Mouse (Mus musculus): ENCODE results near the gene Olfr547.

DNA sequence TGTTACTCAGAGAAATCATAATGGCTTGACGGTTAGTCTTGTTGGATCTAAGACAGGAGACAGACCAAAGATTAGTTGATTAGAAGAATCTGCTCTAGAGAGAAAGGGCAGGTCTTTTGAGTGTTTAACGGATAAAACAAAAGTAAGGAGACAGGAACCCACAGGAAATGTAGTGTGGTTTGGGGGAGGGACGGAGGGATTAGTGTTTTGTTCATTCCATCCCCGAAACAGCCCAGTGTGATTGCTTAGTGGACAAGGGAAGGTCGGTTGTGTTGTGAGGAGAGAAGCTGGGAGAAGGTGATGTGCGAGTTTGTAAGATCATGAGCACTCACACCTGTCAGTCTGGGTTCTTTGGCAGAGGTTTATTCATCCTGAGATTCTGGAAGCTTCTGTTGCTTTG, 41.4 kb downstream of the Olfr547 start:
- TF ChIP-seq TAL1 (conservative IDR thresholded peaks at IDR 0.05; ENCODE audit: low read depth, low read length): no peak
- TF ChIP-seq CTCF (IDR thresholded peaks at IDR 0.05; ENCODE audit: low read depth, low read length): no peak
- TF ChIP-seq POLR2AphosphoS5 (IDR thresholded peaks at IDR 0.05; ENCODE audit: insufficient replicate concordance, low read depth, low read length): no peak
